Mouse (Mus musculus): ENCODE data around the gene Fat3. TPM values are rescaled to one million over a fixed set of nuclear protein-coding genes. Genes with fewer than 3 reads are reported as not detected.

Fat3 gene
- polyA plus RNA-seq, 1 experiment from 2014 or later, result 1.8 TPM

GRCm38 (mm10) chr9:16292492-16292891, 208.6 kb downstream of the Fat3 start:
- Histone ChIP-seq H3K36me3 (ENCODE audit: control insufficient read depth, insufficient read depth, low read length) (no peaks in the 10 kb centered on the region), H3K4me2 (ENCODE audit: low read length) (no peak overlapping the region), H3K9me3 (ENCODE audit: control insufficient read depth, low read length) (no peaks in the 10 kb centered on the region), H3K4me1 (ENCODE audit: control insufficient read depth in 2 of 2, insufficient read depth in 2 of 2, low read length in 2 of 2) (no peaks in the 10 kb centered on the region), H3K27me3 (ENCODE audit: control insufficient read depth, insufficient read depth, low read length) (no peaks in the 10 kb centered on the region), H3K4me3 (ENCODE audit: control insufficient read depth in 1 of 2, insufficient read depth in 1 of 2, low read depth in 1 of 2, low read length in 2 of 2) (no peak overlapping the region), H3K9ac (ENCODE audit: low read length) (no peak overlapping the region), H3K27ac (replicated peaks in 1 of 2; ENCODE audit: control insufficient read depth in 1 of 2, insufficient read depth in 1 of 2, low read depth in 2 of 2, low read length in 2 of 2) (no peak overlapping the region)
- WGBS, result 77% methylated on average over 2 of the region's 2 CpGs
- ATAC-seq (ENCODE audit: insufficient number of reproducible peaks, insufficient read depth, low FRiP score, low read depth), result no peak

GRCm38 (mm10) chr9:16290911-16291310, 210.2 kb downstream of the Fat3 start:
- Histone ChIP-seq H3K27ac (replicated peaks in 1 of 2; ENCODE audit: control insufficient read depth in 1 of 2, insufficient read depth in 1 of 2, low read depth in 2 of 2, low read length in 2 of 2) (no peak overlapping the region), H3K4me2 (ENCODE audit: low read length) (no peak overlapping the region), H3K9ac (ENCODE audit: low read length) (no peak overlapping the region), H3K4me3 (ENCODE audit: control insufficient read depth in 1 of 2, insufficient read depth in 1 of 2, low read depth in 1 of 2, low read length in 2 of 2) (no peak overlapping the region), H3K9me3 (ENCODE audit: control insufficient read depth, low read length) (no peaks in the 10 kb centered on the region), H3K36me3 (ENCODE audit: control insufficient read depth, insufficient read depth, low read length) (no peaks in the 10 kb centered on the region), H3K27me3 (ENCODE audit: control insufficient read depth, insufficient read depth, low read length) (no peaks in the 10 kb centered on the region), H3K4me1 (ENCODE audit: control insufficient read depth in 2 of 2, insufficient read depth in 2 of 2, low read length in 2 of 2) (no peaks in the 10 kb centered on the region; a peak in 1 of 4 replicates)
- no peak for ATAC-seq (ENCODE audit: insufficient number of reproducible peaks, insufficient read depth, low FRiP score, low read depth)
- WGBS, result 77% methylated on average over 2 of the region's 2 CpGs

GRCm38 (mm10) chr9:16283033-16283432, 218.1 kb downstream of the Fat3 start:
- Histone ChIP-seq H3K9me3 (ENCODE audit: control insufficient read depth, low read length) (no peaks in the 10 kb centered on the region), H3K27me3 (ENCODE audit: control insufficient read depth, insufficient read depth, low read length) (no peaks in the 10 kb centered on the region), H3K4me2 (ENCODE audit: low read length) (no peak overlapping the region), H3K27ac (replicated peaks in 1 of 2; ENCODE audit: control insufficient read depth in 1 of 2, insufficient read depth in 1 of 2, low read depth in 2 of 2, low read length in 2 of 2) (no peak overlapping the region), H3K36me3 (ENCODE audit: control insufficient read depth, insufficient read depth, low read length) (no peaks in the 10 kb centered on the region), H3K4me3 (ENCODE audit: control insufficient read depth in 1 of 2, insufficient read depth in 1 of 2, low read depth in 1 of 2, low read length in 2 of 2) (no peak overlapping the region), H3K4me1 (ENCODE audit: control insufficient read depth in 2 of 2, insufficient read depth in 2 of 2, low read length in 2 of 2) (peaks cover 0 to 6% of the 10 kb centered on the region in 2 experiments; a peak in 3 of 4 replicates), H3K9ac (ENCODE audit: low read length) (no peak overlapping the region)
- no peak for ATAC-seq (ENCODE audit: insufficient number of reproducible peaks, insufficient read depth, low FRiP score, low read depth)
- WGBS, result 88% methylated on average over 1 of the region's 1 CpGs

GRCm38 (mm10) chr9:16282291-16282804, 218.7 kb downstream of the Fat3 start:
- peaks cover 0 to 6% of the 10 kb centered on the region in 2 experiments; a peak in 3 of 4 replicates for H3K4me1 ChIP-seq (ENCODE audit: control insufficient read depth in 2 of 2, insufficient read depth in 2 of 2, low read length in 2 of 2)
- no peaks in the 10 kb centered on the region for H3K9me3 ChIP-seq (ENCODE audit: control insufficient read depth, low read length)
- H3K27me3 ChIP-seq (ENCODE audit: control insufficient read depth, insufficient read depth, low read length), result no peaks in the 10 kb centered on the region
- ATAC-seq (ENCODE audit: insufficient number of reproducible peaks, insufficient read depth, low FRiP score, low read depth), result no peak
- no peak overlapping the region for H3K9ac ChIP-seq (ENCODE audit: low read length)
- H3K4me3 ChIP-seq (ENCODE audit: control insufficient read depth in 1 of 2, insufficient read depth in 1 of 2, low read depth in 1 of 2, low read length in 2 of 2), result no peak overlapping the region
- H3K27ac ChIP-seq (replicated peaks in 1 of 2; ENCODE audit: control insufficient read depth in 1 of 2, insufficient read depth in 1 of 2, low read depth in 2 of 2, low read length in 2 of 2), result no peak overlapping the region
- no peaks in the 10 kb centered on the region for H3K36me3 ChIP-seq (ENCODE audit: control insufficient read depth, insufficient read depth, low read length)
- H3K4me2 ChIP-seq (ENCODE audit: low read length), result no peak overlapping the region

GRCm38 (mm10) chr9:16275589-16275988, 225.5 kb downstream of the Fat3 start:
- Histone ChIP-seq H3K9ac (ENCODE audit: low read length) (no peak overlapping the region), H3K27me3 (ENCODE audit: control insufficient read depth, insufficient read depth, low read length) (no peaks in the 10 kb centered on the region), H3K36me3 (ENCODE audit: control insufficient read depth, insufficient read depth, low read length) (no peaks in the 10 kb centered on the region), H3K4me3 (ENCODE audit: control insufficient read depth in 1 of 2, insufficient read depth in 1 of 2, low read depth in 1 of 2, low read length in 2 of 2) (no peak overlapping the region), H3K4me2 (ENCODE audit: low read length) (no peak overlapping the region), H3K27ac (replicated peaks in 1 of 2; ENCODE audit: control insufficient read depth in 1 of 2, insufficient read depth in 1 of 2, low read depth in 2 of 2, low read length in 2 of 2) (no peak overlapping the region), H3K4me1 (ENCODE audit: control insufficient read depth in 2 of 2, insufficient read depth in 2 of 2, low read length in 2 of 2) (no peaks in the 10 kb centered on the region), H3K9me3 (ENCODE audit: control insufficient read depth, low read length) (no peaks in the 10 kb centered on the region)
- 70% methylated on average over 2 of the region's 2 CpGs for WGBS
- no peak for ATAC-seq (ENCODE audit: insufficient number of reproducible peaks, insufficient read depth, low FRiP score, low read depth)

GRCm38 (mm10) chr9:16274130-16274529, 227.0 kb downstream of the Fat3 start:
- no peaks in the 10 kb centered on the region for H3K4me1 ChIP-seq (ENCODE audit: control insufficient read depth in 2 of 2, insufficient read depth in 2 of 2, low read length in 2 of 2)
- no peaks in the 10 kb centered on the region for H3K9me3 ChIP-seq (ENCODE audit: control insufficient read depth, low read length)
- H3K4me2 ChIP-seq (ENCODE audit: low read length), result no peak overlapping the region
- H3K9ac ChIP-seq (ENCODE audit: low read length), result no peak overlapping the region
- H3K27me3 ChIP-seq (ENCODE audit: control insufficient read depth, insufficient read depth, low read length), result no peaks in the 10 kb centered on the region
- no peak overlapping the region for H3K4me3 ChIP-seq (ENCODE audit: control insufficient read depth in 1 of 2, insufficient read depth in 1 of 2, low read depth in 1 of 2, low read length in 2 of 2)
- 75% methylated on average over 4 of the region's 4 CpGs for WGBS
- H3K27ac ChIP-seq (replicated peaks in 1 of 2; ENCODE audit: control insufficient read depth in 1 of 2, insufficient read depth in 1 of 2, low read depth in 2 of 2, low read length in 2 of 2), result no peak overlapping the region
- H3K36me3 ChIP-seq (ENCODE audit: control insufficient read depth, insufficient read depth, low read length), result no peaks in the 10 kb centered on the region
- ATAC-seq (ENCODE audit: insufficient number of reproducible peaks, insufficient read depth, low FRiP score, low read depth), result no peak

GRCm38 (mm10) chr9:16272810-16273209, 228.3 kb downstream of the Fat3 start:
- Histone ChIP-seq H3K4me1 (ENCODE audit: control insufficient read depth in 2 of 2, insufficient read depth in 2 of 2, low read length in 2 of 2) (no peaks in the 10 kb centered on the region), H3K27ac (replicated peaks in 1 of 2; ENCODE audit: control insufficient read depth in 1 of 2, insufficient read depth in 1 of 2, low read depth in 2 of 2, low read length in 2 of 2) (no peak overlapping the region), H3K9me3 (ENCODE audit: control insufficient read depth, low read length) (no peaks in the 10 kb centered on the region), H3K27me3 (ENCODE audit: control insufficient read depth, insufficient read depth, low read length) (no peaks in the 10 kb centered on the region), H3K9ac (ENCODE audit: low read length) (no peak overlapping the region), H3K36me3 (ENCODE audit: control insufficient read depth, insufficient read depth, low read length) (no peaks in the 10 kb centered on the region), H3K4me3 (ENCODE audit: control insufficient read depth in 1 of 2, insufficient read depth in 1 of 2, low read depth in 1 of 2, low read length in 2 of 2) (no peak overlapping the region), H3K4me2 (ENCODE audit: low read length) (no peak overlapping the region)
- 88% methylated on average over 1 of the region's 1 CpGs for WGBS
- no peak for ATAC-seq (ENCODE audit: insufficient number of reproducible peaks, insufficient read depth, low FRiP score, low read depth)

GRCm38 (mm10) chr9:16270768-16271114, 230.3 kb downstream of the Fat3 start:
- Histone ChIP-seq H3K27me3 (ENCODE audit: control insufficient read depth, insufficient read depth, low read length) (no peaks in the 10 kb centered on the region), H3K4me1 (ENCODE audit: control insufficient read depth in 2 of 2, insufficient read depth in 2 of 2, low read length in 2 of 2) (no peaks in the 10 kb centered on the region), H3K27ac (replicated peaks in 1 of 2; ENCODE audit: control insufficient read depth in 1 of 2, insufficient read depth in 1 of 2, low read depth in 2 of 2, low read length in 2 of 2) (no peak overlapping the region), H3K9ac (ENCODE audit: low read length) (no peak overlapping the region), H3K4me3 (ENCODE audit: control insufficient read depth in 1 of 2, insufficient read depth in 1 of 2, low read depth in 1 of 2, low read length in 2 of 2) (no peak overlapping the region), H3K36me3 (ENCODE audit: control insufficient read depth, insufficient read depth, low read length) (no peaks in the 10 kb centered on the region), H3K9me3 (ENCODE audit: control insufficient read depth, low read length) (no peaks in the 10 kb centered on the region), H3K4me2 (ENCODE audit: low read length) (no peak overlapping the region)
- ATAC-seq (ENCODE audit: insufficient number of reproducible peaks, insufficient read depth, low FRiP score, low read depth), result no peak
